Mouse (Mus musculus) ES-Bruce4 (cell line): ENCODE results near the gene Thap4.

Source experiments
- CTCF ChIP-seq: IDR thresholded peaks from one replicate; pipeline ENCODE4 v1.8.1; 2011; ENCODE audit warnings: low read depth, low read length
- POLR2A ChIP-seq: IDR thresholded peaks from one replicate; pipeline ENCODE4 v1.8.1; 2011; ENCODE audit warnings: low read length; ENCODE audit not compliant: insufficient read depth

DNA sequence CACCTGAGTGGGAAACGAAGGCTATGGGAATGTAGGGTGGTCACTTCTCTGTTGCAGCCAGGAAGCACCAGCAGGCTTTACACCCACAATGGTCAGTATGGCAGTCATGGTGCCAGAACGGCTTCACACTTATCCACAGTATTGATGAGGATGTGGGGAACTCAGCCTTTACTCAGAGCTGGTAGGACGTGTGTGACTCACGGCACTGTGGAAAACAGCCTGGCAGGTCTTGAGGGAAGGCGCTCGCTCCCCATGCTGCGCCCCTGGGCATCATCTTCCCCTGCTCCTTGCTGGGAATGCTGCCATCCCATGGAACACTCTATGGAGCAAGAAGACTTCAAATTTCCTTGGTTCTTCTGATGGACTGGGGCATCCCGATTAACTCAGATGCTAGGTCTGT, 63.6 kb downstream of the Thap4 start:
- TF ChIP-seq CTCF (no peak), POLR2A (no peak)
